Mouse (Mus musculus) forebrain, embryonic 14.5 days (tissue): ENCODE data around the gene Snx20. TPM values are rescaled to one million over a fixed set of nuclear protein-coding genes. Genes with fewer than 3 reads are reported as not detected.

Source experiments
- ATAC-seq: fragments of 200-750 bp; cut with Nextera tagmentation; 2 replicates; pipeline ENCODE4 v1.8.0; 2017; ENCODE audit warnings: mild to moderate bottlenecking, moderate library complexity
- DNase-seq: peaks from one replicate; pipeline ENCODE4 v3.0.0-alpha.2; 2015; ENCODE audit warnings: low spot score
- H3K27ac ChIP-seq: fragments of 300-500 bp; sonication (generic); 2 replicates; pipeline ENCODE4 v1.5.1; 2014; ENCODE audit warnings: low read depth, mild to moderate bottlenecking, control low read depth, low read length, moderate library complexity
- H3K27me3 ChIP-seq: fragments of 300-500 bp; sonication (generic); replicated peaks from 2 replicates; pipeline ENCODE4 v1.6.1; 2014; ENCODE audit warnings: low read length, control low read depth, mixed read lengths; ENCODE audit not compliant: control insufficient read depth, insufficient read depth
- H3K36me3 ChIP-seq: fragments of 300-500 bp; sonication (generic); 2 replicates; pipeline ENCODE4 v1.6.1; 2014; ENCODE audit warnings: low read length, control low read depth; ENCODE audit not compliant: control insufficient read depth, insufficient read depth
- H3K4me1 ChIP-seq: fragments of 300-500 bp; sonication (generic); 2 replicates; pipeline ENCODE4 v1.6.1; 2014; ENCODE audit warnings: antibody characterized with exemption, low read length, control low read depth; ENCODE audit not compliant: control insufficient read depth, insufficient read depth
- H3K4me2 ChIP-seq: fragments of 300-500 bp; sonication (generic); 2 replicates; pipeline ENCODE4 v1.6.1; 2014; ENCODE audit warnings: mild to moderate bottlenecking, control low read depth, low read length
- H3K4me3 ChIP-seq: fragments of 300-500 bp; sonication (generic); 2 replicates; pipeline ENCODE4 v1.5.1; 2014; ENCODE audit warnings: low read depth, low read length, control low read depth
- H3K9ac ChIP-seq: fragments of 300-500 bp; sonication (generic); 2 replicates; pipeline ENCODE4 v1.6.1; 2014; ENCODE audit warnings: mild to moderate bottlenecking, low read length, control low read depth, moderate library complexity
- H3K9me3 ChIP-seq: fragments of 300-500 bp; sonication (generic); replicated peaks from 2 replicates; pipeline ENCODE4 v1.6.1; 2016; ENCODE audit warnings: low read length, control low read depth, mixed read lengths; ENCODE audit not compliant: control insufficient read depth
- WGBS: fragments of 180-500 bp; shearing (Covaris S2); extraction: QIAGEN DNeasy Blood & Tissue Kit; methylation state at CpG from one replicate; pipeline ENCODE4 v1.1.7; 2014; 5-methylcytosine and 5-hydroxymethylcytosine counted together
- polyA plus RNA-seq: library from polyadenylated mRNA; unstranded; fragments of >200 nt; fragmentation: Nextera tagmentation; extraction: Ambion mirVana; gene quantifications from 2 replicates; pipeline ENCODE4 v1.2.1, GENCODE M21; 2014

The Snx20 gene
- 1.2 and 1.7 TPM in 2 replicates for polyA plus RNA-seq

DNA sequence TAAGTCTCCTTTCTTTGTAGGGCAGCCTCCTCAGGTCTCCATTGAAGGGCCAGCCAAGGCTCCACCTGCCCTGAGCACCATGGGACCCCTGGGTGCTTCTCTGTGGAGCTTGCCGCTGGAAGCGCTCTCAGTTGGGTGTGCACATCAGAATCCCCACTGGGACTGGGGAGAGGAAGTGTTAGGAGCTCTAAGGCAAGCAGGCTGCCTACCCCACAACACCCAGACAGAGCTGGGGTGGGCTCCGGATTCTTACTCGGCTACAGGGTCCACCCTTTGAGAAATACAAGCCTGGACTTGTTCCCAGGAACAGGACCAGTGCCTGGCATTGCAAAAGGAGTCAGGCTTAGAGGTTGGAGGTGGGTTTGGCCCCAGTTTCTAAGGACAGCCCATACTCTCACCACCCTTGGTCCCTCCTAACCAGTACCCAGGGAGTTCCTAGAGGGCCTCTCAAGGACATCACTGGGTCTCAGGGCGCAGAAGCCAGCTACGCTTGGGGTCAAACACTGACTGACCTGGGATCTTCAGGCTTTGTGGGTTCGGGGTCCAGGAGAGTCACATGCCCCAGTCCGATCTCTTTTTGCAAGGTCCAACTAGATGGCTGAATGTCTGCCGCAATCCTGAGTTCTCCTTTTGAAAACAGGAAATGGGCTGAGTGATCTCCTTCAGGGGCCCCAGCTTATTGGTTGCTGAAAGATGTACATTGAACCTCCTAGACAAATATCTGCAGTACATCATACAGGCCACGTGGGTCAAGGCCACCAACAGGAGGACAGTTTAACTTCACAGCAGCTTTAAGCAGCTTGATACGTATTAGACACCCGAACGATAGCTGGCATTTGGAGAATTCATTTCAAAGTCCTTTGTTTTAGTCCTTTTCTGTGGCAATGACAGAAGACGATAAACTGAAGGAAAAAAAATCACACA, at the start of gene Snx20:
Gene Snx20 (minus strand): TSS at position 655 of the 924 bp plus-strand sequence.
- Histone ChIP-seq H3K9ac (no peak within 1 kb of the TSS), H3K27ac (no peak within 1 kb of the TSS), H3K27me3 (no peaks in the 10 kb centered on the region), H3K36me3 (no peaks in the 10 kb centered on the region), H3K4me2 (no peak within 1 kb of the TSS), H3K4me3 (no peak within 1 kb of the TSS), H3K9me3 (no peaks in the 10 kb centered on the region), H3K4me1 (no peaks in the 10 kb centered on the region)
- ATAC-seq, result no peak
- DNase-seq, result no peak
- WGBS, result 86% methylated on average over 14 of the region's 14 CpGs

DNA sequence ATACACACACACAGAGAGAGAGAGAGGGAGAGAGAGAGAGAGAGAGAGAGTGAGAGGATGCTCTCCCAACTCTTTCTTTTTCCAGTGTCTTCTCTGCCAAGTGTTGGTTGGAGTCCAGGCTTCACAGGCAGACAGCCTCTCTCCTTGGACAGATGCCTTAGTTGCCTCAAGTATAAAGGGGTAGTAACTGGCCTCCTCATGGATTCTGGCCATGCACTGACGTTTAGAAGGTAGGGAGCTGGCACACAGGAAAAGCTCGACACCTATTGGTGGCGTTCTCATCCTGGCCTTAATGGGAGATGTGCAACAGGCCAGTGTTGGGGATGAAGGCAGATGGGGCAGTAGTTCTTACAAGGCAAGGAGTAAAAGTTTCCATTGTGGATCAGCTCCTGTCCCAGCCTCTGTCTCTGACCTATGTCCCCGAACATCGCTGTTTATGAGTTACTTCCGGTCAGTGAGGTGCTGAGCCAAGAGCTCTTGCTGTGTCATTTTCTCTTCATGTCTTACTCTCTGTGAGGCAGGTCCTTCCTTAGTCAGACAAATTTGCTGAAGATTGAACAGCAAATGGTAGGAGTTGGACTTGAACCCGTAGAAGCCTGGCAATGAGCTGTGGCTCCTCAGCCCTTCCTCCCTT, 47.8 kb upstream of the Snx20 start:
- H3K4me1 ChIP-seq, result no peaks in the 10 kb centered on the region; the same call in 1 of the 2 replicates
- H3K36me3 ChIP-seq, result no peaks in the 10 kb centered on the region
- no peak overlapping the region for H3K9ac ChIP-seq
- DNase-seq (peak; percentile 32), ATAC-seq (no peak)
- H3K4me2 ChIP-seq, result no peak overlapping the region
- H3K9me3 ChIP-seq, result no peaks in the 10 kb centered on the region
- no peak overlapping the region for H3K4me3 ChIP-seq
- no peak overlapping the region for H3K27ac ChIP-seq
- no peaks in the 10 kb centered on the region for H3K27me3 ChIP-seq
- 83% methylated on average over 7 of the region's 7 CpGs for WGBS

DNA sequence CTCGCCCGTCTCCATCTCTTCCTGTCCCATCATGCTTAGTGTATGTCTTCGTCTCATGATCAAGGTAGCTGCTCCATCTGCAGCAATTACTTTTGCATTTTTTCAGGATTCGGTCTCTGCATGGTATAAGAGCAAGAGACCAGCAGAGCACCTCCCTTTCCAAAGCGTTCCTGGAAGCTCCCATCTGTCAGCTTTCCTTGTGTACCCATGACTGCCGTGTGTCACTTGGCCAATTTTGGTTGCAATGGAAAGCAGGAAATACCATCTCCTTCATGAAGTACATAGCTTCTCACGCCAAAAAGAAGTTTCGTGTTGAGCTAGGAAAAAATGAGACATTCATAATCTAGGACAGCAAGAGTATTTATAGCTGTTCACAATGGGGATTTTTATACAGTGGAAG, 45.1 kb upstream of the Snx20 start:
- Histone ChIP-seq H3K9me3 (no peaks in the 10 kb centered on the region), H3K27ac (no peak overlapping the region), H3K36me3 (no peaks in the 10 kb centered on the region), H3K4me1 (peaks cover 5% of the 10 kb centered on the region; the same call in 1 of the 2 replicates), H3K4me2 (no peak overlapping the region), H3K27me3 (no peaks in the 10 kb centered on the region), H3K9ac (no peak overlapping the region), H3K4me3 (no peak overlapping the region)
- DNase-seq, result no peak
- WGBS, result 91% methylated on average over 8 of the region's 8 CpGs
- ATAC-seq, result no peak

DNA sequence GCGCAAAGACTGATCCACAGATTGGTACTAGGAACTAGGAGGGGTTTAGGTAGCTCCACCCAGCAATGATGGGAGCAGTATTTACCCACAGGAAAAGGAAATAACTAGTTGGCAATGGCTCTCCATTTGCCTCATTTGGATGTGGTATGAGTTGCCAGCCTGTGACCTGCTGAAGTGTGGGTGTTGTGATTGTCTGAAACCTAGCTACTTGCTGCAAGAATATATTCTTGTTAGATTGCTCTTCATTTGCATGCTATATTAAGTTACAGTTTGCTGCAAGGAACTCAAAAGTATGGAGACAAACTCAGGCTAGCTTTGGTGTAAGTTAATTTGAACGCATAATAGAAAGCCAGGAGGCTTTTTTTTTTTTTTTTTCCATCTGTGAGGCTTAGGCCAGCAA, 44.6 kb upstream of the Snx20 start:
- no peaks in the 10 kb centered on the region for H3K27me3 ChIP-seq
- no peak overlapping the region for H3K27ac ChIP-seq
- no peak overlapping the region for H3K4me2 ChIP-seq
- H3K9ac ChIP-seq, result no peak overlapping the region
- DNase-seq, result no peak
- no peak for ATAC-seq
- H3K4me3 ChIP-seq, result no peak overlapping the region
- 94% methylated on average over 2 of the region's 2 CpGs for WGBS
- H3K9me3 ChIP-seq, result no peaks in the 10 kb centered on the region
- H3K4me1 ChIP-seq, result peaks cover 5% of the 10 kb centered on the region; the same call in 1 of the 2 replicates
- no peaks in the 10 kb centered on the region for H3K36me3 ChIP-seq

DNA sequence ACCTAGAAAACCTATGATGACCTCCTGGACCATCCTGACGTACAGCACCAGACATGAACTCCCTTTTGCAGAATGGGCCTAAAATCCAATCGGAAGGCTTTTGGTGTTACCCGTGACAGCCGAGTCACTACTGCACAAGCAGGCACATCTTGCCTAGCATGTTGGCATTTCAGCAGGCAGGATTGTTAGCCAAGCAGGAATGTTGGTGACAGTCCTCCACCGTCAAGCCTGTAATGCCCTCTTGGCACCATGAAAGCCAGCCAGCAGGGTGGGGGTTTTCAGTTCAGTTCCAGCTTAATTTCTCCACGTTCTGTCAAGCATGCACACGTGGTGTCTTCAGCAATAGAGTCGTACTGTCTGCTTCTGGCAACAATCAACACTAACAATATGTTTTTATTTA, 41.1 kb upstream of the Snx20 start:
- Histone ChIP-seq H3K36me3 (no peaks in the 10 kb centered on the region), H3K4me3 (no peak overlapping the region), H3K27ac (no peak overlapping the region), H3K9ac (no peak overlapping the region), H3K4me2 (no peak overlapping the region), H3K4me1 (peaks cover 5% of the 10 kb centered on the region; the same call in 1 of the 2 replicates), H3K27me3 (no peaks in the 10 kb centered on the region), H3K9me3 (no peaks in the 10 kb centered on the region)
- ATAC-seq (no peak), DNase-seq (peak; percentile 15)
- WGBS, result 71% methylated on average over 8 of the region's 8 CpGs

DNA sequence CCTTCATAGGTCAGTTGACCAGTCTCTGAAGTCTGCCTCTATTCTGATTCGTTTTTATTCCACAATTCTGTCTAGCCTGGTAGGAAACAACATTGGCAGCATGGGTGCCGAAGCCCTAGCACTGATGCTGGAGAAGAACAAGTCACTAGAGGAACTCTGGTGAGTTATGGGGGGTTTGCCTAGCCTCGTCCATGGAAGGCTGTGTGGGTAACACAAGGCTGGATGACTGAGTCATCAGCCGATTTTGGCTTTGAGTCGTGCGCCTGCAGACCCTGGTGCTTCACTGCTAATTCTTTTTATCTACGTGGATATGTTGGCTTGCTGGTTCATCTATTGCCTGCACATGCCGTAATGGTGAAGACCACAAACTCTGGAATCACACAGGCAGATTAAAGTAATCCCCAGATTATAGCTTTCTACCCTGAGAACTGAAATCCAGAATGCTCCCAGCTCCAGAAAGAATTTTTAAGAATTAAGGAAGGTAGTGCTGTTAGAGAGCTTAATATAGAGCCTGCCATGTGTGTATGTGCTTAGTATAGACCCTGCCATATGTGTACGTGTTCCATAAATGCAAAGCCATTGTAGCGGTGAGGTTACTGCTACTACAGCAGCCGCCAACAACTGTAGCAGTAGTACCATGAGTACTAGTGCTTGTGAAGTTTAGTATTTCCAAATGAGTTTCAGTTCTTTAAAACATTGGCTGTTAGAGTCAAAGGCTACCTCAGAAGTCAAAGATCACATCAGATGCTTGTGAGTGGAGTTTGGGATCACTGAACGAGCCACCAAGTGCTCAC, 39.6 kb upstream of the Snx20 start:
- no peak overlapping the region for H3K27ac ChIP-seq
- 90% methylated on average over 12 of the region's 12 CpGs for whole genome bisulfite sequencing
- ATAC-seq, result no peak

DNA sequence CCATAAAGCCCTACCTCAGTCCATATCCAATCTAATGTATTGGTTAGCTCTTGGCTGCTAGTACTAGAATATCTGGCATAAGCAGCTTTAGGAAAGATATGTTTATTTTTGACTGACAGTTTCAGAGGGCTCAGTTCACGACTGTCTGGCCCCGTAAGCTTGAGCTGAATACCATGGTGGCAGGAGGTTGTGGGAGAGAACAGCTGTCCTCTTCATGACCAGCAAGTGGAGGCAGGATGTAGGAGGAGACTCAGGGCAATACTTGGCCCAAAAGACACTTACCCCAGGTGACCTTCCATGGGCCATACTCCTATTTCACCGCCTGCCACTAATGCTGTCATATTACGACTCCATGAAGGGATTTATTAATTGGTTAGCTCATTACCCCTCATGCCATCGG, 37.9 kb upstream of the Snx20 start:
- Histone ChIP-seq H3K4me2 (no peak overlapping the region), H3K9me3 (no peaks in the 10 kb centered on the region), H3K4me1 (peaks cover 6% of the 10 kb centered on the region; the same call in 1 of the 2 replicates), H3K36me3 (no peaks in the 10 kb centered on the region), H3K27me3 (no peaks in the 10 kb centered on the region), H3K4me3 (no peak overlapping the region), H3K9ac (no peak overlapping the region), H3K27ac (no peak overlapping the region)
- DNase-seq (no peak), ATAC-seq (no peak)
- WGBS, result 82% methylated on average over 5 of the region's 5 CpGs

More for the DNA sequence above, 39.6 kb upstream of the Snx20 start:
- H3K4me1 ChIP-seq, result peaks cover 5% of the 10 kb centered on the region; the same call in 1 of the 2 replicates
- no peaks in the 10 kb centered on the region for H3K27me3 ChIP-seq
- DNase-seq, result no peak
- H3K4me2 ChIP-seq, result no peak overlapping the region
- no peak overlapping the region for H3K4me3 ChIP-seq
- H3K36me3 ChIP-seq, result no peaks in the 10 kb centered on the region
- no peaks in the 10 kb centered on the region for H3K9me3 ChIP-seq
- no peak overlapping the region for H3K9ac ChIP-seq

DNA sequence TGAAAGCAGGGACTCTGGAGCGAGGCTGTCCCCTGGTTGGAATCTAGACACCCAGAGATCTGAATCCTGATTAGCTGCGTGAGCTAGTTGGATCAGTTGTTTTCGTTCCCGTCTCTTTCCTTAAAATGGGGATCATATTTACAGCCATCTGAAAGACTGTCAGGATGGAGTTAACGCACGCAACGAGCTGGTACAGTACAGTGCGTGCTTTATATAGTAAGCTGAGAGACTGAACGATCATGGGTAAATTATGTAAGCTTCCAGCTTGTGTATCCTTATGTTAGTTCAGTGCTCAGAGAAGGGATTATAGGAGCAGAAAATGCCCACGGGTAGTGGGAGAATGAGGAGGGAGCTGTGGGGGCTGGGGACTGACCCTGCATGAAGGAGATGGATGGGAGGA, 35.6 kb upstream of the Snx20 start:
- ATAC-seq, result no peak
- WGBS, result 80% methylated on average over 10 of the region's 10 CpGs
- Histone ChIP-seq H3K36me3 (no peaks in the 10 kb centered on the region), H3K27ac (no peak overlapping the region), H3K9me3 (no peaks in the 10 kb centered on the region), H3K9ac (no peak overlapping the region), H3K4me2 (no peak overlapping the region), H3K4me1 (peaks cover 6% of the 10 kb centered on the region; the same call in 1 of the 2 replicates), H3K4me3 (no peak overlapping the region), H3K27me3 (no peaks in the 10 kb centered on the region)
- DNase-seq, result no peak
